Mouse (Mus musculus): ENCODE data around the gene Oas1g. TPM values are rescaled to one million over a fixed set of nuclear protein-coding genes. Genes with fewer than 3 reads are reported as not detected.
A peak's percentile ranks its signal among the peaks of the same experiment; 100 is the strongest.

The Oas1g gene
- polyA plus RNA-seq, 1 experiment from 2014 or later = 0.46 TPM

- peak; percentile 19; the same call in 1 of the 2 replicates for ATAC-seq (ENCODE audit: low FRiP score, low TSS enrichment)
- 0 out of 2 replicates have a peak, but pooled peaks cover 3% of the 10 kb centered on the region for H3K27me3 ChIP-seq (ENCODE audit: insufficient read depth, low read length)
- WGBS = 6% methylated on average over 8 of the region's 8 CpGs
These were observed 50.5 kb downstream of the Oas1g start for GRCm38 (mm10) chr5:120836731-120837585.

GRCm38 (mm10) chr5:120833335-120834280 is 53.8 kb downstream of the Oas1g start:
- no peak for ATAC-seq (ENCODE audit: low FRiP score, low TSS enrichment)
- H3K36me3 ChIP-seq (ENCODE audit: insufficient read depth, low read length) = no peaks in the 10 kb centered on the region
- 9% methylated on average over 17 of the region's 17 CpGs for WGBS
- H3K27ac ChIP-seq (ENCODE audit: low read length) = no peak overlapping the region
- H3K27me3 ChIP-seq (ENCODE audit: insufficient read depth, low read length) = 0 out of 2 replicates have a peak, but pooled peaks cover 3% of the 10 kb centered on the region
- H3K9me3 ChIP-seq (ENCODE audit: low read length) = no peaks in the 10 kb centered on the region
- H3K4me2 ChIP-seq (replicated peaks; ENCODE audit: low read depth, low read length) = no peak overlapping the region
- H3K4me3 ChIP-seq (ENCODE audit: low read length) = no peak overlapping the region
- H3K4me1 ChIP-seq (ENCODE audit: insufficient read depth, low read length) = no peaks in the 10 kb centered on the region
- H3K9ac ChIP-seq (replicated peaks; ENCODE audit: low read length) = no peak overlapping the region

More at GRCm38 (mm10) chr5:120836731-120837585, 50.5 kb downstream of the Oas1g start:
- Histone ChIP-seq H3K9ac (replicated peaks; ENCODE audit: low read length) (no peak overlapping the region), H3K27ac (ENCODE audit: low read length) (no peak overlapping the region), H3K4me1 (ENCODE audit: insufficient read depth, low read length) (no peaks in the 10 kb centered on the region), H3K4me3 (ENCODE audit: low read length) (no peak overlapping the region), H3K36me3 (ENCODE audit: insufficient read depth, low read length) (no peaks in the 10 kb centered on the region), H3K9me3 (ENCODE audit: low read length) (no peaks in the 10 kb centered on the region), H3K4me2 (replicated peaks; ENCODE audit: low read depth, low read length) (no peak overlapping the region)

- no peaks in the 10 kb centered on the region for H3K4me1 ChIP-seq (ENCODE audit: insufficient read depth, low read length)
- H3K27ac ChIP-seq (ENCODE audit: low read length) = no peak overlapping the region
- H3K4me3 ChIP-seq (ENCODE audit: low read length) = no peak overlapping the region
- H3K9ac ChIP-seq (replicated peaks; ENCODE audit: low read length) = no peak overlapping the region
- no peak for ATAC-seq (ENCODE audit: low FRiP score, low TSS enrichment)
- H3K36me3 ChIP-seq (ENCODE audit: insufficient read depth, low read length) = no peaks in the 10 kb centered on the region
- no peaks in the 10 kb centered on the region for H3K9me3 ChIP-seq (ENCODE audit: low read length)
- WGBS = 83% methylated on average over 4 of the region's 4 CpGs
- H3K27me3 ChIP-seq (ENCODE audit: insufficient read depth, low read length) = 0 out of 2 replicates have a peak, but pooled peaks cover under 1% of the 10 kb centered on the region
- no peak overlapping the region for H3K4me2 ChIP-seq (replicated peaks; ENCODE audit: low read depth, low read length)
These were observed 56.4 kb downstream of the Oas1g start for GRCm38 (mm10) chr5:120831031-120831430.

Small RNAs within 50 kb of the gene (microRNA-seq; reads per million reads assigned to microRNA genes)
- gene Gm22907 = not detected

Other genes starting within 250 kb of the Oas1g start
- 0.66 and 0.70 TPM in 2 replicates for gene Rasal1, start 238.8 kb downstream of the Oas1g start, polyA plus RNA-seq (2015; fragmentation: Nextera tagmentation; extraction: Ambion mirVana)
- 5.4 and 7.9 TPM in 2 replicates for gene Dtx1, start 175.7 kb downstream of the Oas1g start, polyA plus RNA-seq (2015; fragmentation: Nextera tagmentation; extraction: Ambion mirVana)
- gene Oas2, start 137.8 kb downstream of the Oas1g start, polyA plus RNA-seq (2015; fragmentation: Nextera tagmentation; extraction: Ambion mirVana) = 0.44 and 0.51 TPM in 2 replicates
- 0.09 and 0.11 TPM in 2 replicates for gene Oas3, start 110.0 kb downstream of the Oas1g start, polyA plus RNA-seq (2015; fragmentation: Nextera tagmentation; extraction: Ambion mirVana)
- gene Oas1e, start 92.1 kb downstream of the Oas1g start, polyA plus RNA-seq (2015; fragmentation: Nextera tagmentation; extraction: Ambion mirVana) = not detected in 2 replicates
- 0.32 and 0.44 TPM in 2 replicates for gene Oas1c, start 75.1 kb downstream of the Oas1g start, polyA plus RNA-seq (2015; fragmentation: Nextera tagmentation; extraction: Ambion mirVana)
- gene Oas1f, start 40.2 kb downstream of the Oas1g start, polyA plus RNA-seq (2015; fragmentation: Nextera tagmentation; extraction: Ambion mirVana) = 0.21 TPM in 1 of 2 replicates, not detected in the other
- gene Oas1h, start 26.2 kb downstream of the Oas1g start, polyA plus RNA-seq (2015; fragmentation: Nextera tagmentation; extraction: Ambion mirVana) = not detected in 2 replicates
- gene Oas1a, start 19.9 kb upstream of the Oas1g start, polyA plus RNA-seq (2015; fragmentation: Nextera tagmentation; extraction: Ambion mirVana) = 1.8 and 2.3 TPM in 2 replicates
- gene Oas1d, start 26.9 kb upstream of the Oas1g start, polyA plus RNA-seq (2015; fragmentation: Nextera tagmentation; extraction: Ambion mirVana) = not detected in 2 replicates
- 0.05 and 0.08 TPM in 2 replicates for gene Rph3a, start 122.5 kb upstream of the Oas1g start, polyA plus RNA-seq (2015; fragmentation: Nextera tagmentation; extraction: Ambion mirVana)

All from kidney, embryonic 16.5 days (tissue).